Mouse (Mus musculus) heart, embryonic 16.5 days (tissue): ENCODE results near the gene 9130213A22Rik. TPM values are rescaled to one million over a fixed set of nuclear protein-coding genes. Genes with fewer than 3 reads are reported as not detected.
A peak's percentile ranks its signal among the peaks of the same experiment; 100 is the strongest.

Experiments used
- ATAC-seq: fragments of 200-750 bp; cut with Nextera tagmentation; replicated peaks from 2 replicates; pipeline ENCODE4 v1.8.0; 2017; ENCODE audit warnings: moderate number of reproducible peaks; ENCODE audit not compliant: insufficient read depth, low FRiP score; ENCODE audit errors: extremely low read depth
- H3K27ac ChIP-seq: fragments of 300-500 bp; sonication (generic); 2 replicates; pipeline ENCODE4 v1.5.1; 2014; ENCODE audit warnings: mild to moderate bottlenecking, low read length, control low read depth, moderate library complexity
- H3K27me3 ChIP-seq: fragments of 300-500 bp; sonication (generic); 2 replicates; pipeline ENCODE4 v1.6.1; 2014; ENCODE audit warnings: low read length, mixed read lengths; ENCODE audit not compliant: control insufficient read depth, insufficient read depth
- H3K36me3 ChIP-seq: fragments of 300-500 bp; sonication (generic); 2 replicates; pipeline ENCODE4 v1.6.1; 2014; ENCODE audit not compliant: control insufficient read depth, insufficient read depth
- H3K4me1 ChIP-seq: fragments of 300-500 bp; sonication (generic); 2 replicates; pipeline ENCODE4 v1.6.1; 2014; ENCODE audit warnings: low read length, mixed read lengths; ENCODE audit not compliant: control insufficient read depth, insufficient read depth
- H3K4me2 ChIP-seq: fragments of 300-500 bp; sonication (generic); 2 replicates; pipeline ENCODE4 v1.6.1; 2014; ENCODE audit warnings: low read depth, mild to moderate bottlenecking, control low read depth, low read length
- H3K4me3 ChIP-seq: fragments of 300-500 bp; sonication (generic); 2 replicates; pipeline ENCODE4 v1.5.1; 2014; ENCODE audit warnings: mild to moderate bottlenecking, control low read depth, low read length
- H3K9ac ChIP-seq: fragments of 300-500 bp; sonication (generic); 2 replicates; pipeline ENCODE4 v1.6.1; 2014; ENCODE audit warnings: low read length, control low read depth
- H3K9me3 ChIP-seq: fragments of 300-500 bp; sonication (generic); replicated peaks from 2 replicates; pipeline ENCODE4 v1.6.1; 2016; ENCODE audit warnings: low read length; ENCODE audit not compliant: control insufficient read depth
- WGBS: fragments of 180-500 bp; shearing (Covaris S2); extraction: QIAGEN DNeasy Blood & Tissue Kit; methylation state at CpG from one replicate; pipeline ENCODE4 v1.1.7; 2014; 5-methylcytosine and 5-hydroxymethylcytosine counted together
- polyA plus RNA-seq: library from polyadenylated mRNA; unstranded; fragments of >200 nt; fragmentation: Nextera tagmentation; extraction: Ambion mirVana; gene quantifications from 2 replicates; pipeline ENCODE4 v1.2.1, GENCODE M21; 2015

Gene 9130213A22Rik
- polyA plus RNA-seq, 1 experiment from 2014 or later = 0.41 TPM

DNA sequence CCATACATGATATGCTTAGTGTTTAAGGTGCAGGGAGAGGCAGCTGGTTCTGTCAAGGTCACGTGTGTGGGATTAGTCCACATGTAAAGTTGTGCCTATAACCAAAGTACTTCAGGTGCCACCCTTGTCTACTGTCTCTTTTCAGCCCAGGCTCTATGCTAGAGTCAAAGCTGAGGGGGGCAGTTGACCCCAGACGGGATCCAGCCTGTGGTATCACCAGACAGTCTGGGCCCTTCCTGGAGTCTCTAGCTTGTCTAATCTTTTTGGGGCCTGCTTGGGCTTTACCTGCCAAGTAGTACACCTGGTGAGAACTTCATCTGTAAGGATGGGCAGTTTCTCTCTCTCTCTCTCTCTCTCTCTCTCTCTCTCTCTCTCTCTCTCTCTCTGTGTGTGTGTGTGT is 34.8 kb downstream of the 9130213A22Rik start:
- 70% methylated on average over 2 of the region's 2 CpGs for WGBS
- no peaks in the 10 kb centered on the region for H3K27me3 ChIP-seq

DNA sequence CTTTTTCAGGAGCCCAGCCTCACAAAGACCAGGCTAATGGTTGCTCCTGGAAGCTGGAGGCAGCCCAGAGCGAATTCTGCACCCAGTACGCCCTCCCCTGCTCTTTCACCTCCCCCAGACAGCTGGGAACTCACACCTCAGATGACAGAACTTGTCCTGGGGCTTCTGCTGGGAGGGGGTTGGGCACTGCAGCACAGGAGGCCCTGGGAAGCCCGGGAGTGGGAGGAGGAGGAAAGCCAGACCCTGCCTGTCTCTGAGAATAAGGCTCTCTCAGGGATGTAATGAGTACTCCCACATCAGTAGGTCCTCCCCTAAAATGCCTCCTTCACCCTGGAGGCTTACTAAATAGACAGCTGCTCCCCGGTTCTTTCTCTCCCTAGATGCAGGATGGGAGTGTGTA is 35.3 kb downstream of the 9130213A22Rik start:
- Histone ChIP-seq H3K9me3 (no peaks in the 10 kb centered on the region), H3K36me3 (peaks cover 15% of the 10 kb centered on the region), H3K27ac (peak overlapping the region; percentile 95), H3K4me1 (peaks cover 28% of the 10 kb centered on the region), H3K4me3 (no peak overlapping the region), H3K4me2 (no peak overlapping the region), H3K27me3 (no peaks in the 10 kb centered on the region), H3K9ac (no peak overlapping the region)
- ATAC-seq = 0 out of 2 replicates have a peak, but pooled peaks have one; percentile 7
- 39% methylated on average over 4 of the region's 4 CpGs for WGBS

More for the DNA sequence above, 34.8 kb downstream of the 9130213A22Rik start:
- H3K9ac ChIP-seq = no peak overlapping the region
- peak overlapping the region; percentile 95 for H3K27ac ChIP-seq
- H3K36me3 ChIP-seq = peaks cover 15% of the 10 kb centered on the region
- H3K4me2 ChIP-seq = peak overlapping the region; percentile 83; the same call in 1 of the 2 replicates
- H3K4me3 ChIP-seq = no peak overlapping the region; the same call in 1 of the 2 replicates
- H3K9me3 ChIP-seq = no peaks in the 10 kb centered on the region
- no peak for ATAC-seq
- peaks cover 28% of the 10 kb centered on the region for H3K4me1 ChIP-seq

DNA sequence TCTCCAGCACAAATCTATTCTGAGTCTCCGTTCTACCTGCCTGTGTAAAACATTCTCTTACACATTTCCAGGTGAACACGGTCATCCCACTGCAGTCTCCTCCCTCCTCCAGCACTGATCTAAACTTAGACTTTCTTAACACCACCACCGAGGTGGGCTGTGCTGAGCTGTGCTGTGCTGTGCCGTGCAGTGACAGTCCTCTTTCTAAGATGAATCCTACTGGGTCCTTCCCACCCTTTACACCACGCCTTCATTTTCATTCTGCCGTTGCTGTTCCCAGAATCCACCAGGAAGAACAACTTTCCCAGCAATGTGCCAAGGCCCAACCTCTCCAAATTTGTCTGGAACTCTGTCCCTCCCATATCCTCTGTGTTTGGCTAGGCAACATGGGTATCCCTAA is 36.0 kb downstream of the 9130213A22Rik start:
- Histone ChIP-seq H3K9me3 (no peaks in the 10 kb centered on the region), H3K36me3 (peaks cover 10% of the 10 kb centered on the region), H3K27ac (peak overlapping the region; percentile 95), H3K27me3 (no peaks in the 10 kb centered on the region), H3K4me3 (no peak overlapping the region), H3K4me2 (no peak overlapping the region), H3K4me1 (peaks cover 28% of the 10 kb centered on the region), H3K9ac (peak overlapping the region; percentile 22; the same call in 1 of the 2 replicates)
- 34% methylated on average over 6 of the region's 6 CpGs for WGBS
- no peak for ATAC-seq

DNA sequence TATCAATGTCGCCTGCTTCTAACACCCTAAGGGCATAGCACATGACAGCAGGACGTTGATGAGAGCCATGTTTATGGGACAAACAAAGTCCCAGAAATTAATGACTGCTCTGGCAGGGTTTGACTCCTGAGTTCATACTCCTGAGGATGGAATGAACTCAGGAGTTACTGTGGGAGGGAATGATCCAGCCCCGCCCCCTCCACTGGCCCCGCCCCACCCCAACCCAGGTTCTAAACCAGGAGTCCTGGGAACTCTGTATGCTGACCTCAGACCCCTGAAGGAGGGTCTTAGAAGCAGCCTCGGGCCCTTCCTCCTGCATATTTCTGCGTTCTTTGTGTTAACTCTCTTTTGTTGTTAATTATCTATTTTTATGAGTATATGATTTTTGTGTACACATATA is 36.8 kb downstream of the 9130213A22Rik start:
- H3K4me1 ChIP-seq = peaks cover 23% of the 10 kb centered on the region
- H3K9me3 ChIP-seq = no peaks in the 10 kb centered on the region
- H3K4me3 ChIP-seq = no peak overlapping the region
- no peak overlapping the region for H3K4me2 ChIP-seq
- H3K27ac ChIP-seq = no peak overlapping the region
- ATAC-seq = no peak
- no peak overlapping the region for H3K9ac ChIP-seq
- peaks cover 9% of the 10 kb centered on the region for H3K36me3 ChIP-seq
- 77% methylated on average over 6 of the region's 6 CpGs for WGBS
- H3K27me3 ChIP-seq = no peaks in the 10 kb centered on the region

DNA sequence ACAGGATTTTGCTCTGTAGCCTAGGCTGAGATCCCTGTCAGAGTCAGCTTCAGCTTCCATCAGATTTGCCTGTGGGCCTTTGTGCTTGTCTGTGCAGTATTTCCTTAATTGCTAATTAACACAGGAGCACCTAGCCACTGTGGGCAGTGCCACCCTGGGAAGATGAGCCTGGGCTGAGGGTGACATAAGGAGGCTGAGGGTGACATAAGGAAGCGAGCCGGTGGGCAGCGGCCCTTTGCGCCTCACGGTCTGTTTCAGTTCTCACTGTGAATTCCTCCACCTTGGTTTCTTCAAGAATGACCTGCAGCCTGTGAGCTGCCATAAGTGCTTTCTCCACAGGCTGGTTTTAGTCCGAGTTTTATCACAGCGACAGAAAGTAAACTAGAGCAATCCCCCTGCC is 40.8 kb downstream of the 9130213A22Rik start:
- H3K9me3 ChIP-seq = no peaks in the 10 kb centered on the region
- 77% methylated on average over 7 of the region's 7 CpGs for WGBS

DNA sequence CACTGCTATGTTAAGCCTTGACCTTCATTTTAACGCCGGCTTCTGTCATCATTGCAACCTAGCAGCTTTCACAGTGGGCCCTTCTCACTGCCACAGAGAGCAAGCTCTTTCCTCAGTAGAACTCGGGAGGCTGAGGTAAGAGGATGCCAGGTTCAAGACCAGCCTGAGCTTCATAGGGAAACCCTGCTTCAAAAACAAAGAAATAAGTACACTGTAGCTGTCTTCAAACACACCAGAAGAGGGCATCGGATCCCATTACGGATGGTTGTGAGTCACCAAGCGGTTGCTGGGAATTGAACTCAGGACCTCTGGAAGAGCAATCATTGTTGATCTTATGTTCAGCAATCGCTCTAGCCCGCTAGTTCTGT is 41.5 kb downstream of the 9130213A22Rik start:
- 85% methylated on average over 8 of the region's 8 CpGs for WGBS
- no peak for ATAC-seq
- H3K27me3 ChIP-seq = no peaks in the 10 kb centered on the region
- no peaks in the 10 kb centered on the region for H3K9me3 ChIP-seq
- no peak overlapping the region for H3K4me2 ChIP-seq
- H3K9ac ChIP-seq = no peak overlapping the region
- H3K36me3 ChIP-seq = no peaks in the 10 kb centered on the region
- H3K4me1 ChIP-seq = peaks cover 6% of the 10 kb centered on the region
- H3K27ac ChIP-seq = no peak overlapping the region
- no peak overlapping the region for H3K4me3 ChIP-seq

More for the DNA sequence above, 40.8 kb downstream of the 9130213A22Rik start:
- Histone ChIP-seq H3K36me3 (no peaks in the 10 kb centered on the region), H3K27me3 (no peaks in the 10 kb centered on the region), H3K4me2 (no peak overlapping the region), H3K27ac (no peak overlapping the region), H3K4me3 (no peak overlapping the region), H3K9ac (no peak overlapping the region), H3K4me1 (peaks cover 3% of the 10 kb centered on the region)
- no peak for ATAC-seq

DNA sequence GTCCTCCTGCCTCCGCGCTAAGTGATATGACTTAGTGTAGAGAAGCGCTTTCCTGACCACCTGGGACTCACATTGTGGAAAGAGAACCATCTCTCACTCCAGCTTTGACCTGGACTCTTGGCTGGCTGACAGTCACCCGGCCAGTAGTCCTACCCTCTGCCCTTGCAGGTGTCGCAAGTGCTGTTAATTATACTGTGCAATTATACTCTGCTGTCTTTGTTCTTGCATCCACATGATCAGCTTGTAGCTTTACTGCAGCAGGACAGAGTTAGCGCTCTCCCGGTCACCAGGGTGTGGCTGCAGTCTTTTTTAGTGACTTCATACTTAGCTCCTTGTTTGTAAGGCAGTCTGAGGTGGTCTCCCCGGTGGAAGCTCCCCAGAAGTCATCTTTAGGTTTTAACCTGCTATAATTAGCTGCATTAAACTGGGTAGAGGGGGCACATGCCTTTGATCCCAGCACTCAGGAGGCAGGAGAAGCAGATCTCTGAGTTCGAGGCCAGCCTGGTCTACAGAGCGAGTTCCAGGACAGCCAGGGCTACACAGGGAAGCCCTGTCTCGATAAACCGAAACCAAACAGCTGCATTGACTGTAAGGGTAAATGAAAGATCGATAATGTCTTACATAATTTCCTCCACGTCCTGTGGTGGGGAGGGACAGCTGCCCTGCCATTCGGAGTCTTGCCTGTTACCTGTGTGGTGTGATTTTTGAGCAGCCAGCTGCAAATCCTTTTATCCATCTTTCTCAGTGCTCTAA is 42.1 kb downstream of the 9130213A22Rik start:
- Histone ChIP-seq H3K4me1 (peaks cover 6% of the 10 kb centered on the region), H3K9ac (no peak overlapping the region), H3K27me3 (no peaks in the 10 kb centered on the region), H3K27ac (no peak overlapping the region), H3K36me3 (no peaks in the 10 kb centered on the region), H3K4me2 (no peak overlapping the region), H3K4me3 (no peak overlapping the region), H3K9me3 (no peaks in the 10 kb centered on the region)
- 74% methylated on average over 15 of the region's 15 CpGs for WGBS
- no peak for ATAC-seq

DNA sequence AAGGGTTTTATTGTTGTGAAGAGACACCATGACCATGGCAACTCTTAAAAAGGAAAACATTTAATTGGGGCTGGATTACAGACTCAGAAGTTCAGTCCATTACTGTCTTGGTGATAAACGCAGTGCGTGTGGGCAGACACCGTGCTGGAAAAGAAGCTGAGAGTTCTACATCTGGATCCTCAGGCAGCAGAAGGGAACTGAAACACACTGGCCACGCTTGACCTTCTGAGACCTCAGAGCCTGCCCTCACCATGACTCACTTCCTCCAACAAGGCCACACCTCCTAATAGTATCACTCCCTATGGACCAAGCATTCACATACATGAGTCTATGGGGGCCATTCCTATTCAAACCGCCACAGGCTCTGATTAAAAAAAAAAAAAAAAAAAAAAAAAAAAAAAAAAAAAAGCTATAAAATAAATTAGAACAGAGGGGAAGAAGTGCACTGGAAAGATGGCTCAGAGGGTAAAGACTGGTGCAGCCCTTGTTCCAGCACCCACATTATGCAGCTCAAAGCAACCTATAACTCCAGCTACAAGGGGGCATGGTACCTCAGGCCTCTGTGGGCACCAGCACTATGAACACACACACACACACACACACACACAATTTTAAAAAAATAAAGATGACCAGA is 43.5 kb downstream of the 9130213A22Rik start:
- Histone ChIP-seq H3K9me3 (no peaks in the 10 kb centered on the region), H3K4me3 (no peak overlapping the region), H3K36me3 (no peaks in the 10 kb centered on the region), H3K27me3 (no peaks in the 10 kb centered on the region), H3K27ac (0 out of 2 replicates have a peak overlapping the region, but pooled peaks have one; percentile 18), H3K9ac (no peak overlapping the region), H3K4me1 (peaks cover 13% of the 10 kb centered on the region), H3K4me2 (no peak overlapping the region)
- no peak for ATAC-seq
- WGBS = 58% methylated on average over 5 of the region's 5 CpGs

DNA sequence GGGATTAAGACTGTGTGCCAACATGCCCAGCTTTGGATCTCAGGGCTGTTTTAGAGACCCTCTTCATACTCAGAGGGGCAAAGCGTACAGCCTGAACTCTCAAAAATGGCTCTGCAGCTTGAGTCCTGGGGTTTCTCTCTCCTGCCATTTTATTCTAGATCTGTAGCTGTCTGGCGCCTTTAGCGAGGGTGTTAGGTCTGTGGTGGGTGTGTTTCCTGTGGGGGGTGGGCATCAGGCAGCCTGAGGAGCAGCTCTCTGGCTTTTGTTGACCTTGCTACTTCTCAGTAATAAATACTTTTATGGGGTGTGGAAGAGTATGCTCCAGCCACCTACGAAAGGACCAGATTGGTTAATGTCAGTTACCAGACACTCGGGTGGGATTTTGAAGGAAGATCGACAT is 44.3 kb downstream of the 9130213A22Rik start:
- H3K4me2 ChIP-seq = no peak overlapping the region
- H3K9me3 ChIP-seq = no peaks in the 10 kb centered on the region
- no peak for ATAC-seq
- 83% methylated on average over 6 of the region's 6 CpGs for WGBS
- no peaks in the 10 kb centered on the region for H3K27me3 ChIP-seq
- no peak overlapping the region for H3K4me3 ChIP-seq
- peaks cover 16% of the 10 kb centered on the region for H3K4me1 ChIP-seq
- no peak overlapping the region for H3K9ac ChIP-seq
- no peaks in the 10 kb centered on the region for H3K36me3 ChIP-seq
- H3K27ac ChIP-seq = no peak overlapping the region
